ENCODE assay signal across 8 mouse cellular contexts in genomic region chr8:122259351-122259750, GRCm38 (mm10). TPM values are rescaled to one million over a fixed set of nuclear protein-coding genes. Genes with fewer than 3 reads are reported as not detected.
DNase-seq lines count a peak whose midpoint lies in the region; ATAC-seq lines count a peak whose summit lies in the region.

No protein-coding gene starts in this region.

- DNase-seq in kidney, adult 9 months, result peak; percentile 67
- DNase-seq in adrenal gland, postnatal 10 days, result peak; percentile 86
- DNase-seq in embryonic facial prominence, embryonic 11.5 days (ENCODE audit: low spot score), result peak; percentile 83
- DNase-seq in urinary bladder, adult 2 months (ENCODE audit: low spot score), result peak; percentile 72

- peaks cover 29% of the 10 kb centered on the region for H3K27me3 ChIP-seq in kidney, embryonic 15.5 days
- H3K27me3 ChIP-seq in embryonic facial prominence, embryonic 11.5 days (ENCODE audit: control insufficient read depth, insufficient read depth, low read length), result no peaks in the 10 kb centered on the region; the same call in 1 of the 2 replicates
- H3K27me3 ChIP-seq in limb, embryonic 13.5 days, result peaks cover 33% of the 10 kb centered on the region

- no peak overlapping the region for H3K27ac ChIP-seq in kidney, embryonic 15.5 days
- no peak overlapping the region for H3K27ac ChIP-seq in embryonic facial prominence, embryonic 11.5 days (replicated peaks; ENCODE audit: low read depth, low read length)
- H3K27ac ChIP-seq in limb, embryonic 13.5 days, result no peak overlapping the region

- ATAC-seq in kidney, embryonic 15.5 days (replicated peaks; ENCODE audit: low FRiP score), result no peak; the same call in 1 of the 2 replicates
- no peak for ATAC-seq in embryonic facial prominence, embryonic 11.5 days (replicated peaks; ENCODE audit: insufficient number of reproducible peaks, low FRiP score, low TSS enrichment, low read depth)
- peak; percentile 43 to 44; a peak in 3 of 4 replicates for ATAC-seq in hematopoietic stem cell, adult 5-6 weeks (replicated peaks in 1 of 2; ENCODE audit: insufficient read depth in 1 of 2, low FRiP score in 2 of 2, low TSS enrichment in 1 of 2, low read depth in 1 of 2, poor library complexity in 2 of 2, severe bottlenecking in 2 of 2)
- ATAC-seq in limb, embryonic 13.5 days (ENCODE audit: low FRiP score, low read depth), result peak; percentile 24; the same call in 1 of the 2 replicates
- ATAC-seq in neutrophil, adult 5-6 weeks (ENCODE audit: extremely low read depth, insufficient number of reproducible peaks, low FRiP score, poor library complexity, severe bottlenecking), result peak; percentile 34; the same call in 1 of the 2 replicates

- no peak overlapping the region for H3K4me2 ChIP-seq in kidney, embryonic 15.5 days
- H3K4me2 ChIP-seq in embryonic facial prominence, embryonic 11.5 days (ENCODE audit: low read depth, low read length), result no peak overlapping the region
- no peak overlapping the region for H3K4me2 ChIP-seq in limb, embryonic 13.5 days (replicated peaks)

- no peaks in the 10 kb centered on the region for H3K36me3 ChIP-seq in kidney, embryonic 15.5 days
- no peaks in the 10 kb centered on the region for H3K36me3 ChIP-seq in embryonic facial prominence, embryonic 11.5 days (replicated peaks; ENCODE audit: control insufficient read depth, insufficient read depth, low read depth, low read length)
- peaks cover 8% of the 10 kb centered on the region; the same call in 1 of the 2 replicates for H3K36me3 ChIP-seq in limb, embryonic 13.5 days

- H3K4me1 ChIP-seq in kidney, embryonic 15.5 days, result peaks cover 11% of the 10 kb centered on the region
- H3K4me1 ChIP-seq in embryonic facial prominence, embryonic 11.5 days (ENCODE audit: control insufficient read depth, insufficient read depth, low read length), result no peaks in the 10 kb centered on the region
- peaks cover 6% of the 10 kb centered on the region; the same call in 1 of the 2 replicates for H3K4me1 ChIP-seq in limb, embryonic 13.5 days

- 73% methylated on average over 2 of the region's 2 CpGs for WGBS in kidney, embryonic 15.5 days
- 59% methylated on average over 2 of the region's 2 CpGs for WGBS in embryonic facial prominence, embryonic 11.5 days
- WGBS in limb, embryonic 13.5 days, result 47% methylated on average over 2 of the region's 2 CpGs

- H3K9ac ChIP-seq in kidney, embryonic 15.5 days, result no peak overlapping the region
- no peak overlapping the region for H3K9ac ChIP-seq in embryonic facial prominence, embryonic 11.5 days (replicated peaks; ENCODE audit: low read length)
- no peak overlapping the region for H3K9ac ChIP-seq in limb, embryonic 13.5 days

- H3K9me3 ChIP-seq in kidney, embryonic 15.5 days (replicated peaks), result no peaks in the 10 kb centered on the region
- no peaks in the 10 kb centered on the region for H3K9me3 ChIP-seq in embryonic facial prominence, embryonic 11.5 days (replicated peaks; ENCODE audit: control insufficient read depth, low read length)
- H3K9me3 ChIP-seq in limb, embryonic 13.5 days, result no peaks in the 10 kb centered on the region

- no peak overlapping the region for H3K4me3 ChIP-seq in kidney, embryonic 15.5 days (replicated peaks)
- no peak overlapping the region for H3K4me3 ChIP-seq in embryonic facial prominence, embryonic 11.5 days (ENCODE audit: low read depth, low read length)
- no peak overlapping the region for H3K4me3 ChIP-seq in limb, embryonic 13.5 days

RNA-seq across cellular contexts. Expression of gene Zfpm1, which starts 22.6 kb away (rescaled TPM):
- 2.2 and 2.4 TPM in 2 replicates for polyA plus RNA-seq in kidney, embryonic 15.5 days (2015; fragmentation: Nextera tagmentation; extraction: Ambion mirVana)
- 10 to 100 TPM; 27.2 to 29.0 TPM for total RNA-seq in adrenal gland, postnatal 10 days (2021)
- polyA plus RNA-seq in embryonic facial prominence, embryonic 11.5 days (2014; fragmentation: Nextera tagmentation; extraction: Ambion mirVana), result 1.5 and 1.8 TPM in 2 replicates
- total RNA-seq in hematopoietic stem cell, adult 5-6 weeks (2017), result 21.8 and 70.4 TPM in 2 replicates
- 0.80 and 1.1 TPM in 2 replicates for polyA plus RNA-seq in limb, embryonic 13.5 days (2015; fragmentation: Nextera tagmentation; extraction: Ambion mirVana)
- total RNA-seq in neutrophil, adult 5-6 weeks (2017), result 3.8 and 5.0 TPM in 2 replicates
- 13.2 and 16.2 TPM in 2 replicates for polyA plus RNA-seq in urinary bladder, adult 2 months (2012; rRNA removed)

Comparison
In these comparisons a context has a peak if more than half of its experiments do, and no peak if none do; other contexts are left out.
1. ATAC-seq: peak in hematopoietic stem cell, adult 5-6 weeks (2 of 2), limb, embryonic 13.5 days (single experiment) and neutrophil, adult 5-6 weeks (single experiment); none in kidney, embryonic 15.5 days (single experiment) and embryonic facial prominence, embryonic 11.5 days (single experiment).
2. Peak in every context shown above with its lines, with median percentiles within 50 percentile points of each other: DNase-seq.